In the genomic region with DNA sequence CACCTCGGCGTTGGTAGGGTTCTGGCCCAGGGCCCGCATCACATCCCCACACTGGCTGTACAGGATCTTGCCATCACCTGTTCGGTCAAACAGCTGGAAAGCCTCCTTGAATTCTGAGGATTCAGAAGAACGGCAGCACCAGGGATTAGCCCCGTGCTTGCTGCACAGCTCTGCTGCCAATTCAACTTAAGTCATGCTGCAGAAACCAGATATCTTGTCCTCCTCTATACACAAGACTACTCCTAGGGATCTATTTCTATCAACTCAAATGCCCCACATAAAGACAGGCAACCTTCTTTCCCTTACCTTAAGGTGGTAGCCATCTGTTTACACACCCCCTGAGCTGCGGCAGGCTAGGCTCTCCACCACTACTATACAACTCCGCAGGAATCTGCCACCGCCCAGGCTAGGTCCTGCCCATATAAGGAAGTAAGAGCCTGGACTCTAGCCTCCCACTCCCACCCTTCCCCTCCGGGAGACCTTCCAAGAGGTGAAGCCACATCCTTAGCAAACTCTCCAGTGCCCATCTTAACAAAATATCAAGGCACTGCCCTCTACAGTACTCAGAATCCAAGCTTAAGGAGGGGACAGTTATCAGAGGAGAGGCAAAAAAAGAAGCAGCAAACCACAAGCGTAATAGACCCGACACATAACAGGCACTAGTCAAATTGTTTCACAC, we compare ENCODE assay signal across 8 mouse cellular contexts. TPM values are rescaled to one million over a fixed set of nuclear protein-coding genes. Genes with fewer than 3 reads are reported as not detected.
A peak's percentile ranks its signal among the peaks of the same experiment; 100 is the strongest.
DNase-seq lines count a peak whose midpoint lies in the region; ATAC-seq and TF ChIP-seq lines count a peak whose summit lies in the region.

No protein-coding gene starts in this region.

- peaks cover 41% of the 10 kb centered on the region for H3K36me3 ChIP-seq in limb, embryonic 15.5 days
- peaks cover 32% of the 10 kb centered on the region for H3K36me3 ChIP-seq in midbrain, embryonic 15.5 days (replicated peaks)
- H3K36me3 ChIP-seq in stomach, postnatal 0 days (ENCODE audit: control insufficient read depth, insufficient read depth, low read length): peaks cover 21% of the 10 kb centered on the region; the same call in 1 of the 2 replicates

- peak; percentile 64; the same call in 1 of the 2 replicates for ATAC-seq in limb, embryonic 15.5 days (ENCODE audit: insufficient number of reproducible peaks, low FRiP score, low TSS enrichment, low read depth)
- peak; percentile 47 for ATAC-seq in midbrain, embryonic 15.5 days (replicated peaks)
- ATAC-seq in stomach, postnatal 0 days (ENCODE audit: low FRiP score, low TSS enrichment): peak; percentile 72

- peak overlapping the region; percentile 74 for H3K9ac ChIP-seq in limb, embryonic 15.5 days
- H3K9ac ChIP-seq in midbrain, embryonic 15.5 days: peak overlapping the region; percentile 87
- H3K9ac ChIP-seq in stomach, postnatal 0 days (ENCODE audit: low read length): peak overlapping the region; percentile 97

- TF ChIP-seq EP300 in stomach, postnatal 0 days (optimal IDR thresholded peaks at IDR 0.05): no peak

- H3K27me3 ChIP-seq in limb, embryonic 15.5 days: no peaks in the 10 kb centered on the region
- H3K27me3 ChIP-seq in midbrain, embryonic 15.5 days (replicated peaks): no peaks in the 10 kb centered on the region
- H3K27me3 ChIP-seq in stomach, postnatal 0 days (ENCODE audit: control insufficient read depth, insufficient read depth, low read length): no peaks in the 10 kb centered on the region

- H3K4me3 ChIP-seq in limb, embryonic 15.5 days: peak overlapping the region; percentile 83
- peak overlapping the region; percentile 81 for H3K4me3 ChIP-seq in midbrain, embryonic 15.5 days
- H3K4me3 ChIP-seq in stomach, postnatal 0 days (ENCODE audit: low read depth, low read length): peak overlapping the region; percentile 84

- DNase-seq in urinary bladder, adult 2 months (ENCODE audit: low spot score): peak; percentile 58
- no peak for DNase-seq in urinary bladder, postnatal 25 days (ENCODE audit: low spot score)
- peak; percentile 65 to 71 for DNase-seq in cerebellum, postnatal 14 days
- DNase-seq in gastrocnemius, adult 8-10 months (ENCODE audit: low spot score in 2 of 2): peak; percentile 42 to 53
- DNase-seq in induced T-regulatory cell, adult 2 months (ENCODE audit: low read depth): peak; percentile 73
- DNase-seq in stomach, postnatal 0 days (ENCODE audit: low spot score): peak; percentile 80

- H3K27ac ChIP-seq in limb, embryonic 15.5 days: peak overlapping the region; percentile 100
- H3K27ac ChIP-seq in midbrain, embryonic 15.5 days: peak overlapping the region; percentile 97
- peak overlapping the region; percentile 99 for H3K27ac ChIP-seq in stomach, postnatal 0 days (replicated peaks)

- 12% methylated on average over 12 of the region's 12 CpGs for WGBS in limb, embryonic 15.5 days
- 22% methylated on average over 12 of the region's 12 CpGs for WGBS in midbrain, embryonic 15.5 days
- 8% methylated on average over 12 of the region's 12 CpGs for WGBS in stomach, postnatal 0 days

- peaks cover 42% of the 10 kb centered on the region for H3K4me1 ChIP-seq in limb, embryonic 15.5 days
- peaks cover 31% of the 10 kb centered on the region for H3K4me1 ChIP-seq in midbrain, embryonic 15.5 days
- H3K4me1 ChIP-seq in stomach, postnatal 0 days (replicated peaks; ENCODE audit: control insufficient read depth, insufficient read depth): peaks cover 4% of the 10 kb centered on the region; the same call in 1 of the 2 replicates

- no peaks in the 10 kb centered on the region for H3K9me3 ChIP-seq in limb, embryonic 15.5 days
- no peaks in the 10 kb centered on the region for H3K9me3 ChIP-seq in midbrain, embryonic 15.5 days
- H3K9me3 ChIP-seq in stomach, postnatal 0 days (ENCODE audit: control insufficient read depth, low read length): no peaks in the 10 kb centered on the region

- H3K4me2 ChIP-seq in limb, embryonic 15.5 days: peak overlapping the region; percentile 72
- H3K4me2 ChIP-seq in midbrain, embryonic 15.5 days: peak overlapping the region; percentile 85
- peak overlapping the region; percentile 85 for H3K4me2 ChIP-seq in stomach, postnatal 0 days (replicated peaks; ENCODE audit: low read depth)

- TF ChIP-seq CTCF in stomach, postnatal 0 days (IDR thresholded peaks at IDR 0.05; ENCODE audit: low read depth): 0 out of 2 replicates have a peak, but pooled peaks have one; percentile 12

RNA-seq across cellular contexts. Expression of a gene that starts 1.2 kb away (rescaled TPM):
- 10,835 and 11,320 TPM in 2 replicates for polyA plus RNA-seq in urinary bladder, adult 2 months (2012; rRNA removed)
- total RNA-seq in gastrocnemius, adult 8-10 months (2022): 100 to 1,000 TPM; 125 to 188 (median 158) TPM
- polyA plus RNA-seq in limb, embryonic 15.5 days (2015; fragmentation: Nextera tagmentation; extraction: Ambion mirVana): 1,269 and 1,341 TPM in 2 replicates
- polyA plus RNA-seq in midbrain, embryonic 15.5 days (2015; fragmentation: Nextera tagmentation; extraction: Ambion mirVana): 892 and 955 TPM in 2 replicates
- polyA plus RNA-seq in stomach, postnatal 0 days (2015; fragmentation: Nextera tagmentation; extraction: Ambion mirVana): 2,935 and 3,187 TPM in 2 replicates

RNA-seq across cellular contexts. Expression of a gene that starts 5.7 kb away (rescaled TPM):
- 3.0 and 3.3 TPM in 2 replicates for polyA plus RNA-seq in urinary bladder, adult 2 months (2012; rRNA removed)
- total RNA-seq in gastrocnemius, adult 8-10 months (2022): 10 to 100 TPM in 2 of 4 experiments, 1 to 10 TPM in 2; 8.7 to 11.7 (median 10.0) TPM
- 4.7 and 7.4 TPM in 2 replicates for polyA plus RNA-seq in limb, embryonic 15.5 days (2015; fragmentation: Nextera tagmentation; extraction: Ambion mirVana)
- 5.4 and 5.7 TPM in 2 replicates for polyA plus RNA-seq in midbrain, embryonic 15.5 days (2015; fragmentation: Nextera tagmentation; extraction: Ambion mirVana)
- 2.2 and 2.6 TPM in 2 replicates for polyA plus RNA-seq in stomach, postnatal 0 days (2015; fragmentation: Nextera tagmentation; extraction: Ambion mirVana)

RNA-seq across cellular contexts. Expression of a gene that starts 32.9 kb away (rescaled TPM):
- 56.9 and 61.6 TPM in 2 replicates for polyA plus RNA-seq in urinary bladder, adult 2 months (2012; rRNA removed)
- 10 to 100 TPM; 10.4 to 13.5 (median 13.4) TPM for total RNA-seq in gastrocnemius, adult 8-10 months (2022)
- polyA plus RNA-seq in limb, embryonic 15.5 days (2015; fragmentation: Nextera tagmentation; extraction: Ambion mirVana): 42.8 and 44.9 TPM in 2 replicates
- 10.5 and 11.1 TPM in 2 replicates for polyA plus RNA-seq in midbrain, embryonic 15.5 days (2015; fragmentation: Nextera tagmentation; extraction: Ambion mirVana)
- 15.0 and 15.1 TPM in 2 replicates for polyA plus RNA-seq in stomach, postnatal 0 days (2015; fragmentation: Nextera tagmentation; extraction: Ambion mirVana)

RNA-seq across cellular contexts. Expression of a gene that starts 33.7 kb away (rescaled TPM):
- polyA plus RNA-seq in urinary bladder, adult 2 months (2012; rRNA removed): 91.5 and 97.0 TPM in 2 replicates
- total RNA-seq in gastrocnemius, adult 8-10 months (2022): 10 to 100 TPM; 45.6 to 53.3 (median 49.5) TPM
- polyA plus RNA-seq in limb, embryonic 15.5 days (2015; fragmentation: Nextera tagmentation; extraction: Ambion mirVana): 80.7 and 84.4 TPM in 2 replicates
- polyA plus RNA-seq in midbrain, embryonic 15.5 days (2015; fragmentation: Nextera tagmentation; extraction: Ambion mirVana): 201 and 209 TPM in 2 replicates
- polyA plus RNA-seq in stomach, postnatal 0 days (2015; fragmentation: Nextera tagmentation; extraction: Ambion mirVana): 21.4 and 26.6 TPM in 2 replicates

RNA-seq across cellular contexts. Expression of a gene that starts 54.8 kb away (rescaled TPM):
- 12.5 TPM in 2 replicates for polyA plus RNA-seq in urinary bladder, adult 2 months (2012; rRNA removed)
- total RNA-seq in gastrocnemius, adult 8-10 months (2022): 1 to 10 TPM; 5.7 to 7.5 (median 6.7) TPM
- polyA plus RNA-seq in limb, embryonic 15.5 days (2015; fragmentation: Nextera tagmentation; extraction: Ambion mirVana): 13.2 and 15.4 TPM in 2 replicates
- 20.8 and 22.7 TPM in 2 replicates for polyA plus RNA-seq in midbrain, embryonic 15.5 days (2015; fragmentation: Nextera tagmentation; extraction: Ambion mirVana)
- 7.8 and 8.5 TPM in 2 replicates for polyA plus RNA-seq in stomach, postnatal 0 days (2015; fragmentation: Nextera tagmentation; extraction: Ambion mirVana)
